Mouse (Mus musculus) ZHBTc4 (cell line): ENCODE results near the gene Hs6st1.

Experiments
- DNase-seq: peaks from one replicate; pipeline ENCODE4 v3.0.0-alpha.2; 2011; ENCODE audit warnings: low read depth, low spot score

Gene Hs6st1

DNA sequence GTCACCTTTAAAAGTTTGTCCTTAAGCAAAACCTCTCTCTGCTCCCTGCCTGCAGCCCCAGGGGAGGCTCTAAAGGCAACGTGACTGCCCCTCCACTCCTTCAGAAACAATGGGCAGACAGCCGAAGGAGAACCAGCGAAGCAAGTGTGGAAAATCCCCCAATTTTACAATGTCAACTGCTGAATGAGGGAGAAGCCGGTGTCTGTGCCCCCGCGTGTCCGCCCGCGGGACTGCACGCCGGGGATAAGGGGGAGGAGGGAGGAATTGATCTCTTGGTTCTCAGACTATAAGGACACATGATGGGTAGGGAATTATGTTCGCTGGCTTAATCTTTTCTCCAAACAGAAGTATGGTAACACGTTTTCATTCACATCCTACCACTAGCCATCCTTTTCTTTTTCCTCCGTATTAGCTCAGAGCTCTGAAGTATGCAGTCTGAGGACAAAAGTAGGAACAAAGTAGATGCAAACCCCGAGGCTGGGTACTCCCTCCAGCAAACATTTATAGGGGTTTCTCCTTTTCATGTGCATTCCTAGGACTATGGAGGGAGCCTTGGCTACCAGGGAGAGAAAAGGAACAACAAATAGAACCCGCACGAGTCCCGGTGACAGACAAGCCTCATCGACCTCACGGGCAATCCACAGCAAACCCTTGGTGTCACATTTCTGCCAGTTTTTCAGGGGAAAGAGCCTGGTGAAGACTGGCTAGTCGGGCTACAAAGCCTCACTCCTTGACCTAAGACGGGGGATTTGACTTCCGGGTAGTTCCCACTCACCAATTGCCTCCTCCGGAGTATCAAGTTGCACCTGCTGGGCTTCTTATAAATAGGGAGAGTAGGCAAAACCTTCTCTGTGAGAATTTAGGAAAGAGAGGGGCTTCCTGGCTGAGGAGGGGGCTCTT lies 3.1 kb upstream of the Hs6st1 start:
- DNase-seq = peak; percentile 96

DNA sequence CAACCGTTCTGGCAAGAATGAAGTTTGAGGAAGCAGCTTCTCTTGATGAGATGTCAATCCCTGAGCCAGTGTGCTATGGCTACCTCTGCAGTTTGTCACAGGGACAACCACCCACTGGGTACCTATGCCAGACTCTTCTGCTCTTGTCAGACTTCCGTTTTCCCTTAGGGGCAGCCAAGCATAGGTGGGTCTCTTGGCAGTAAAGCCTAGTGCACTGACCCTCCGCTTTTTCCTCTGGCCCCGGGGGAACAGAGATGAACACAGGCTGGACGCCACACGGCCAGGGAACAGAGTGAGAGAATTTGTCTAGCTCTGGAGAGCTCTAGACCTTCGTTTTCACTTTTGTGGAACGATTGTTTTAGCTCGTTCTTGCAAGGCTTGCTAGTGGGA lies 2.4 kb upstream of the Hs6st1 start:
- no peak for DNase-seq

DNA sequence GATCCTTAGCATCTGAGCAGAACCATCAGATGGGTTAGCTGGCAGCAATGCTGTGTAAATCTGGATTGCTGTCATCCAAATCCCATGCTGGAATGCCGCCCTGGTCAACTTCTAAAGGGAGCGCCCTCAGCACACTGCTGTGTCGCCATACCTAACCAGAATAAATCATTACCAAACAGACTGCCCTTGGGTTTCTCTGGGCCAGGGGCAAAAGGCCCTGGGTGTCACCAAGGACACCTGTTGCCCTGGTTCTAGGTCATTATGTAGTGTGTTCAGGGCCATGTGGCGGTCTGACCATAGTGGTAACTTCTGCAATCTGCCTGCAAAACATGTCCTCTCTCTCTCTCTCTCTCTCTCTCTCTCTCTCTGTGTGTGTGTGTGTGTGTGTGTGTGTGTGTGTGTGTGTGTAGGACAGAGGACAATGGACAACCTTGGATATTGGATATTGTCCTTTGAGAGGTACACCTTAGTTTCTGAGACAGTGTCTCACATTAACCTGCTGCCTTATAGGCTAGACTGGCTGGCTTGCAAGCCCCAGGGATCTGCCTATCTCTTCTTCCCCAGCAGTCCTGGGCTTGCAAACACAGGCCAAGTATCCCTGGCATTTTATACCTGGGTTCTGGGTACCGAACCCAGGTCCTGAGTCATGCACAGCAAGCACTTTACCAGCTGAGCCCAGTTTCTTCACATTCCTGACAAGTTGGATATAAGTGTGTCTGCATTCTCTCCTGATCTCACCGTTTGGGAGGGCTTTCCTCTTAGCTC lies 1.8 kb upstream of the Hs6st1 start:
- no peak for DNase-seq

DNA sequence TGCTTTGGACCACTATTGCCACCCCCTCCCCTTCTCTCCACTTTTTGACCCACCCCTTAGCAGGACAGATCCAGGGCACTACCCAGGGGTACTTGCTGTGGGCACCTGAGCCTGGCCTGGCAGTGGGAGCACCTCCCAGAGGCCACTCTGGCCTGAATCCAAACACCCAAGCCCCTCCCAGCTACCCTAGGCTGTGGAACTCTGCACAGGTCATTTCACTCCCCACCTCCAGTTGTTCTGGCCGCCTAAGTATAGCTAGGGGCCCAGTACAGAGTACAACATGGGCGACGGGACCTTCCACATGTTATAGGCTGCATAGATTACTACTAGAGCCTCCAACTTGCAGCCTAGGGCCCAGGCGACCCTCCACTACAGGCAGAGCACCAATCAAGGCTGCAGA lies 999 bp upstream of the Hs6st1 start:
- DNase-seq = no peak

DNA sequence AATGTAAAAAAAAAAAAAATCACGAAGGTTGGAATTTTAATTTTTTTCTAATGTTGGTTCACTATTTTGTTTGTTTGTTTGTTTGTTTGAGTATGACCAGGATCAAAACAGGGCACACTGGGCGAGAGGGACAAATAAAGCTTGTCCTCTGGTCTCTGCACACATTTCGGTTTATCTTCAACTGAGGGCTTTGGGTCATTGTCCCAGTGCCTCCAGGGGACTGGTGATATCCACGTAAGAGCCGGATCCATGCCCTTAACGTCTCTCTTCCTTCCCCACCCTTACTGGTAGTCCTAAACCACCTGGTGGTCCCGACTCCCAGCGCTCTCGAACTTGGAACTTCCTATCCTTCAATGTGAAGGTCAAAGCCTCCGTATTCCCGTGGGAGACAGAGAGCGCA lies 589 bp upstream of the Hs6st1 start:
- no peak for DNase-seq

DNA sequence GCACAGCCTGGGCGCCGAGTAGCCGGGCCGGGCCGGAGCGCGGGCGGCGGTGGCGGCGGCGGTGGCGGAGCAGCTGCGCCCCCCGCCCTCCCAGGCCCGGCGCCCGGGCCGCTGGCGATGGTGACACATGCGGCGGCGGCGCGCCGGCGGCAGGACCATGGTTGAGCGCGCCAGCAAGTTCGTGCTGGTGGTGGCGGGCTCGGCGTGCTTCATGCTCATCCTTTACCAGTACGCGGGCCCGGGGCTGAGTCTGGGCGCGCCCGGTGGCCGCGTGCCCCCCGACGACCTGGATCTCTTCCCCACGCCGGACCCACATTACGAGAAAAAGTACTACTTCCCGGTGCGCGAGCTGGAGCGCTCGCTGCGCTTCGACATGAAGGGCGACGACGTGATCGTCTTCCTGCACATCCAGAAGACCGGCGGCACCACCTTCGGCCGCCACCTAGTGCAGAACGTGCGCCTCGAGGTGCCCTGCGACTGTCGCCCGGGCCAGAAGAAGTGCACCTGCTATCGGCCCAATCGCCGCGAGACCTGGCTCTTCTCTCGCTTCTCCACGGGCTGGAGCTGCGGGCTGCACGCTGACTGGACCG lies 426 bp downstream of the Hs6st1 start:
- peak; percentile 69 for DNase-seq

DNA sequence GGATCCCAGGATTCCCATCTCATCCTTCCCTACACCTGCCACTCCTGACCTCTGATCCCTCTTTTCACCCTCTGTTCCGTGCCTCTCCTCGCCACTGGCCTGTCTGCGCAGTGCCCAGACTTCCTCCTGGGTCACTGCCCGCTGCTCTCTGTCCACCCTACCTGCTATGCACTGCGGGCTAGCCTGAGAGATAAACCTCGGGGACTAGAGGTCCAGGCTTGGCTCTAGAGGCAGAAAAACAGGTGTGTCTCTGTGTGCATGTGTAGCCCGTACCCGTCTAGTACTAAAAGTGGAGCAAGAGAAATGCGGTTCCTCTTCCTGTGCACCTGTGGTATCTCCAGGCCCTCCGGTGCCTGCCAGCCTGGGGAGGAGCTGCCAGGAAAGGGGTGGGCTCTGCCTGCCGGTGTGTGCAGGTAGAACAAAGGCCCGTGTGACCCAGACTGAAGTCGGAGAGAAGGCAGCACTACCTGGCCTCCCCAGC lies 1.1 kb downstream of the Hs6st1 start:
- no peak for DNase-seq

DNA sequence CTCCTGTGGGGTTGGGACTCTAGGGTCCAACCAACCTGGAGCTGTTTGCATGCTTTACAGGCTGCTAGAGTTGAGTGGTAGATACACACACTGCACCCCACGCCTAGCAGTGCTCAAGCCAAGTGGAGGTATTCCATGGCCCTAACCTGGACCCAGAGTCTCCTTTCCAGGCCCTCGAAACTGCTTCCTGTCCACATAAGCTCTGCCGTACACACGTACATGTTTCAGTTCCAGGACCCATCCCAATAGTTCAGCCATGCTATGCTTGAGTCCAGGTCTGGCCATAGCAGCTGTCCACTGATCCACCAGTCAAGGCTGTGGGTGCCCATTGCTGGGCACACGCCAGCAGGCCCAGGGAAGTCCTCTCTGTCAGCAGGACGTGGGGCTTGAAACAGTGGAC lies 2.0 kb downstream of the Hs6st1 start:
- no peak for DNase-seq

DNA sequence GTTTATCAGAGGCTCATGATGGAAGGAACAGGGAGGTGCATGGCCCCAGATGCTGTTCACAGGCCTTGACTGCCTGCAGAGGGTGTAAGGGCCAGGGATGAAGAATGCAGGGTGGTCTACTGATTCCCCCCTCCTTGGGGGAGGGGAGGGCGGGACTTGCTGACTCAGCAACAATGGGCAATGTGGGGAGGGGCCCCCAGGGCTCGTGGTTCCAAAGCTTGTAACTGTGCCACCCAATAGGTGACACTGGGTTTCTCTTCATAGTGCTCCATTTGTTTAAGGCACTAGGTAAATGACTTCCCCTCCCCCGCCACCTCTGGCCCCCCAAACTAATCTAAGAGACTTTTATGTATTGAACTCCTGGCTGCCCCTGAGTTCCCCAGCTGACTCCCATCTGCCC lies 2.5 kb downstream of the Hs6st1 start:
- DNase-seq = no peak

DNA sequence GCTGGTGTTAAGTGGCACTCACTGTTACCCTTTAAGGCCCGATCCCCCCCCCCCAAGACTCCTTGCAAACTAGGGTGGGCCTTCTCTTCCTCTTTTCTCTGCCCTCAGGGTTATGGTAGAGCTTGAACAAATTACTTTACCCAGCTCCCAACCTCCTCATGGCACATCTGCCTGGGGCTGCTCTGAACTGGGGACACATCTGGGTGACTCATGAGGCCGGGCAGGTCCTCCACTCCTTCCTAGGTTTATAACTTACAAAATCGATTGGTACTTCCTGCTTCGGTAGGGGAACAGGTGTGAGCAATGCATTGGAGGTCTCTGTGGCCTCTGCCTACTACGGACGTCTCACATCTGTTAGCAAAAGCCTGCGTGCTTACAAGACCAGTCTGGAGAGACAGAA lies 3.0 kb downstream of the Hs6st1 start:
- DNase-seq = no peak

DNA sequence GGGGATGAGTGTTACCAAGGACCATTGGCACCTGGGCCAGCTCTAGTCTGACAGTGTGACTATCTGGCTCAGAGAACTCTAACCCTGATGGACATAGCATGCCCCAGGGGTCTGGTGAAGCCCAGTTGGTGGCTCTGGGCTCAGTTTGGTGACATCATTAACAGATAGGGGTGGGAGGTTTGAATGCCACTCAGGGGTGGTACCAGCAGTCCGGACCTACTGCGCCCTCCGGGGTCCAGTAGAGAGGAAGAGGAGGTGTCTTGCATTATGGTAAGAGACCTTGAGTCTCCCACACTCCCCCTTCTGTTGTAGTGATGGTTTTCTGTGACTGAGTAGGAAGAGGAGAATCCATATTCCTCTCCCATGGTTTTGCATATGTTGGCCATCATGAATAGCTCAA lies 3.4 kb downstream of the Hs6st1 start:
- no peak for DNase-seq

DNA sequence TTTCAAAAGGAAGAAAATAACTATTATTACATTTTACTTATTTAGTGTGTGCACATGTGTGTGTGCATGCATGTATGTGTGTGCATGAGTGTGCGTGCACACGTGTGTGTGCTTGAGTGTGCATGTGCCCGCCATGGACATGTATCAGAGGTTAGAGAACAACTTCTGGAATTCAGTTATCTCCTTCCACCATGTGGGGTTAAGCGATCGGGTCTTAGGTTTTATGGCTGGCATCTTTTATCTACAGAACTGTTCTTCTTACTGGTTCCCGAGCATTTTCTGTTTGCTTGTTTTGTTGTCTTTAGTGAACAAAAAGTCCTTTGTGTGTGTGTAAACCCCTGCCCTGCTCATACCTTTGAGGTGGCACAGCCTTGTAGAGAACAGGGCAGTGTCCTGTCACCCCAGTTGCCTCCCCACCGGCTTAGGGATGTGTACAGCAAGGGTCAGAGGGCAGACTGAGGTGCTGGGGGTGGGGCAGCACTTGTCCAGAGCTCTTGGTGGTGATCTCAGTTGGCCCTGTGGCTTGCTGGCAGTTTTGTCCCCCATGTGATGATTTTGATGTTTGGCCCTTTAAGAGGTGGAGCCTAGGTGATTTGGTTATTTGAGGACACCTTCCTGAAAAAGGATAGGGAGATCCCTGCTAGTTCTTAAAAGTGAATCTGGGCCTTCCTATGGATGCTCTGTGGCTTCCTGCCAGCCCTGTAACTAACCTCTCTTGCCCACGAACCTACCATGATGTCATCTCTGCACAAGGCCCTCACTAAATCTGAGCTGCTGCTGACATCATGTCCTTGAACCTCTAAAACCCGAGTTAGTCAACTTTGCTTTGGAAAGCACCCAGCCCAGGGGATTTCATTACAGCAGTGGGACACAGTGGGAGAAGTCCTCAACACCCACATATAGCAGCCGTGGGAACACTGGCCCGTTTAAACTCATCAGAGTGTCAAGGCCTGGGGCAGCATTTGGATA lies 4.7 kb downstream of the Hs6st1 start:
- no peak for DNase-seq

DNA sequence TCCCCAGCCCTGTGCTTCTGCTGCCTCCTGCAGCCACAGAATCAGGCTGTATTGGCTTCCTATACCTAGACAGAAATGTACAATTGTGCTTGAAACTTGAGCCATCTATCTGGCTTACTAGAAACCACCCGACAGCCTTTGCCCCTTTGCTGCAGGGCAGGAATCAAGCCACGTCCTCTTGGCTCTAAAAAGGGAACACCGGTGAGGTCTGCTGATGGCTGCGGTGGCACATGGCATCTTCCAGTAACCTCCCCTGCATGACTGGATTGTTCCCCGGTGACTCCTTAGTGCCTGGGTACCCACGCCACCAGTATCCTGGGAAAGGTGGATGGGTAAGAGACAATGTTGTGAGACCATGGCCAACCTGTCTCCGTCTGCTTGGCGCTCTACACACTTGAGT lies 5.4 kb downstream of the Hs6st1 start:
- no peak for DNase-seq

DNA sequence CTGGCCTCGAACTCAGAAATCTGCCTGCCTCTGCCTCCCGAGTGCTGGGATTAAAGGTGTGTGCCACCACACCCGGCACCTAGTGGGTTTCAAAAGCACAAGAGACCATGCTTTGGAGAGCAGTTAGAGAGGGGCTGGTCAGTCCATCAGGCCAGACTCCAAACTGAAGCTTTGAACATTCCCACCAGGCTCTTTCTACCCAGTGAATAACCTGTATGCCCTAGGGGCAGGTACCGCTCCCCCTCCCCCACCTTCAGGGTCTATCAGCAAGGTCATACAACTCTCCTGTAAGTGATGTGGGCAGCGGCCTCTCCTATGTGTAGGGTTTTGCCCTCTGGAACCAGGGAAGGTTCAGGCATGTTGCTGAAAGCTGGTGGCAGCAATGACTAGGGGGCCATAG lies 6.0 kb downstream of the Hs6st1 start:
- DNase-seq = peak; percentile 54

DNA sequence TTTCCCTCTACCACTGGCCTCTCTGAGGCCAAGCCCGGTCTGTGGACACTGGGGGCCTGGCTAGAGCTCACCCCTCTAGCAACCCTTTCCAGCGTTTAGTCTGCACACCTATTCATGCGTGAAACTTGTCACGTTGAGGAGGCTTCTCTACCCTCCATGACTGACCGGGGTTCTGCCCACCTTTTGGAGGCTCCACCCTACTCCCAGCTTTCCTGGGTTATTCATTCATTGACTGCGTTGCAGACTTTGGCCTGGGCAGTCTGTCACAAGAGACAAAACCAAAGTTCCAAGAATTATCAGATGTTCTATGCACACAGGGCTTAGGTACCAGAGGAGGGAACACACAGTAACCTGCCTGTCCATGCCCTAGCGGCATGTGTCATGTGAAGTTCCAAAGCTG lies 6.8 kb downstream of the Hs6st1 start:
- DNase-seq = no peak

DNA sequence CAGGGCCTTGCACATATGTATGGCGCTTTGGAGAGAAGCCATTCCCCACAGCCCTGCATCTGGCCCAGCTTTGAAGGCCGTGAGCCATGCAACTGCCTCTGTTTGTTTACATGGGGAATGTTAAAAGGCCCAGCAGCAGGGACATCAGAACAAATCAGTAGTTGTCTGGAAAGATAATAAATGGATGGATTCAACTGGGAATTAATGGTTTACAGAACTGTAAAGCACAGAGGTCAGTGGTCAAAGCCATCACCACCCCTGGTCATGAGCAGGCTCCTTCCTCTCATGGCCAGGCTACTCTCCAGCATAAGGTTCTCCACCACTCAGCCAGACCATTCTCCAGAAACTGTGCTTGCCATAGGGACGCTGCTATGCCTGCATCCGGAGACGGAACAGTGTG lies 7.5 kb downstream of the Hs6st1 start:
- DNase-seq = no peak

DNA sequence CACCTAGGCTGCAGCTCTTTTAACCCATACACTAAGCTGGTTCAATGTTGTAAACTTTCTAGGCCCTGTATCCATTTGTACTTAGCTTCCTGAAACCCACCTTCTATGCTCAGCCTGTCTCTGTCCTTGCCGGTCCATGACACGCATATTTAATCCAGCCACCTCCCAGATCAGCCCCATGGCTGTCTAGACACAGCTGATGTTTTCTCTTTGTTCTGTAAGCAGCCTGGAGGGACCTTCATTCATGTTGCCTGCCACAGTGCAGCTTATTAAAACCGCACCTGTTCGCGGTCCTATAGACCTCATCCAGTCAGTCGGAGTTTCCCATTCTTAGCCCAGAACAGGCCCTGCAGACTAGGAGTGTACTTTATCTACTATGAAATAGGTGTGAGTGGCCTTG lies 8.9 kb downstream of the Hs6st1 start:
- peak; percentile 60 for DNase-seq

DNA sequence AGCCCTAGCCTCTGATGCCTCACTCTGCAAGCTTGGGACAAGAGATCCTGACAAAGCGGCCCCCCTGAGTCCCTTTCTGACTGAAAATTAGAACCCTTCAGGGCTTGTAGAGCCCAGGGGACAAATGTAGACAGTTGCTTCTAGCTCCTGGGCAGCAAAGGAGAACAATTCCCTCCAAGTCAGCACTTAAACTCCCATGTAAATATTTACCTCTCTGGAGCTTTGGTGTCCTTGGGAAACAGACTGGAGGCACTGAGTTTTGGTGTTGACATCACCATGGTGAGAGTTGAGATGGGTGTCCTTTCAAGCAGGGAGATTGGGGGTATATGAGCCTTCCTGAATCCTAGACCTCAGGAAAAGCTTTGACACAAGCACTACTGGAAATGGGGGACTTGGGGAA lies 10.1 kb downstream of the Hs6st1 start:
- DNase-seq = no peak

DNA sequence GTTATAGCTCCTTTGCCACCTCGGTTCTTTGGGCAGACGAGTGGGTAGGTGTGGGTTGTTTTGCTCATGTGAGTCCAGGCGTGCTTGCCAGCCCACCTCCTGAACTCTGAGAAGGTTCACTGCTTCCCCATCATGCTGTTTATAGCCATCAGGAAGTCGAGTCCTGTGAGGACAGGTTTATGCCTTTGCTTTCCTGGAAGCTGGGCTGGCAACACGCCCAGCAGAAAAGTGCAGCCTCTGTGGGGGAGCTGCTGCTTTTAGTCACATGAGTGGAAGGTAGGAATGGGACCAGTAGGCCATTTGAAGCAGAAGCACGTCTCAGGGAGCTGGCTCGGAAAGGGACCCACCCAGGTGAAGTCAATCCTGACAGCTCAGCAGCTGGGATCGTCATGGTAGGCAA lies 11.5 kb downstream of the Hs6st1 start:
- no peak for DNase-seq

DNA sequence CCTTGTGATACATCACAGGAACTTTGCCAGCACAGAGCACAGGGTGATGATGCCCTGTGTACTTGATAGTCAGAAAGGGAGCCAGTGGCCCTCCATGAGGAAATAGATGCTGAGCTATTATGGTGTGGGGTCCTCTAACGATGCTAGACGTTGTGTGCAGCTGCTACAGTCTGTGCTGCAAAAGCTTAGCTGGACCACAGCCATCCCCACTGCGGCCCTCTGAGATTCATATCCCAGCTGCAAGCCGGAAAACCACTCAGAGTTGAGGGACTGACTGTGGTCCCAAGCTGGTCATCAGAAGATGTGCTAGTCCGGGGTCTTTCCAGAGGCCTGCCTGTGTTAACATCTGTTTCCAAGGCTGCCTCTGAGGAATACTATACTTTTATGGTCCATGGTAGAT lies 12.8 kb downstream of the Hs6st1 start:
- no peak for DNase-seq

DNA sequence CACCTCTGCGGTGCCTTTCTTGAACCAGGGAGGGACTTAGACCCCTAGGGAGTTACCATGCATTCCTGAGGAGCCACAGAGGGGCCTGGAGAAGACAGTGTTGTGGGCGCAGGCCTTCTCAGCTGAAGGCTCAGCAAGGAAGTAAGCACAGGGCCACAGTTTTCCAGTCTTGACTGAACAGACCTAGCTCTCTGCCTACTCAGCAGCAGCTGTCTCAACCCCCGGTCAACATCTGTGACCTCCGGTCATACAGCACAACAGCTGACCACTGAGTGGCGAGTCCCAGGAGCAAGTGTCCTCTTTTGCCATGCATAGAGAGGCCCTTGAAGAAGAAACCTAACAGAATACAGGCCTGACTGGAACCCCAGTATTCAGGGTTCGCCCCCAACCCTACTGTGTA lies 14.0 kb downstream of the Hs6st1 start:
- DNase-seq = no peak
